Mouse (Mus musculus): ENCODE results near the gene Irf3. TPM values are rescaled to one million over a fixed set of nuclear protein-coding genes. Genes with fewer than 3 reads are reported as not detected.
A peak's percentile ranks its signal among the peaks of the same experiment; 100 is the strongest.

The Irf3 gene
- polyA plus RNA-seq, 1 experiment from 2014 or later: 62.6 TPM

DNA sequence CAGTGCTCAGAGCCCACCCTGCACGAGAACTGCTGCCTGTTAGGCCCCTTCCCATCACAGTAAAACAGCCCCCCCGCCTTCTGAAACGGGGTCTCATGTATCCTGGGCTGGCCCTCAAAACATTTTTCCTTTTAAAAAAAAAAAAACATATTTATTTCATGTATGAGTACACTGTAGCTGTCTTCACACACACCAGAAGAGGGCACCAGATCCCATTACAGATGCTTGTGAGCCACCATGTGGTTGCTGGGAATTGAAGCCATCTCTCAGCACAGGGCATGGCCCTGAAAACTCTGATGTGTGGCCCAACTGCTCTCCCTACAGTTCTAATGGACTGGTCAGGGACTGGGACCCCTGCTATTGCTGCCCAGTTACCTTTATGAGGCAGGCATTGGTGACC, 19.1 kb upstream of the Irf3 start:
- Histone ChIP-seq H3K27me3 (no peaks in the 10 kb centered on the region), H3K4me3 (no peak overlapping the region), H3K9ac (replicated peaks) (no peak overlapping the region), H3K9me3 (no peaks in the 10 kb centered on the region), H3K4me2 (replicated peaks) (no peak overlapping the region), H3K27ac (replicated peaks) (no peak overlapping the region), H3K36me3 (peaks cover 69% of the 10 kb centered on the region), H3K4me1 (peaks cover 16% of the 10 kb centered on the region)
- no peak for ATAC-seq (replicated peaks)
- 93% methylated on average over 3 of the region's 3 CpGs for WGBS

DNA sequence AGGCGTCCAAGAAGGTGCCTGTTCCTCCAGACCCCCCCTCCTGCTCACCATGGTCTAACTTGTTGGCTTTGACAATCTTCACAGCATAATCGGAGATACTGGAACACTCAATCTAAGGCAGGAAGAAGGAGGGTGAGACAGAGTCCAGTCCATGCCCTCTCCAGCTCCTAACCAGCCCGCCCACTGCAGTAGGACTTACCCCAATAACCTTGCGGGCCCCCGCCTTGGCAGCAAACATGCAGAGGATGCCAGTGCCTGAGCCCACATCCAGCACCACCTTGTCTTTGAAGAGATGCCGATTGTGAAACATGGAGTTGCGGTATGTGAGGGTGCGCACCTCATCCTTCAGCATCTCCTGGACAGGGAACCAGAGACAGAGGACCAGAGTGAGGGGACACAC, 15.9 kb upstream of the Irf3 start:
- no peaks in the 10 kb centered on the region for H3K9me3 ChIP-seq
- ATAC-seq (replicated peaks): no peak
- H3K9ac ChIP-seq (replicated peaks): no peak overlapping the region
- no peak overlapping the region for H3K4me2 ChIP-seq (replicated peaks)
- 97% methylated on average over 8 of the region's 8 CpGs for WGBS
- no peak overlapping the region for H3K27ac ChIP-seq (replicated peaks)
- H3K4me3 ChIP-seq: no peak overlapping the region
- H3K4me1 ChIP-seq: peaks cover 20% of the 10 kb centered on the region
- H3K27me3 ChIP-seq: no peaks in the 10 kb centered on the region
- peaks cover 60% of the 10 kb centered on the region for H3K36me3 ChIP-seq

DNA sequence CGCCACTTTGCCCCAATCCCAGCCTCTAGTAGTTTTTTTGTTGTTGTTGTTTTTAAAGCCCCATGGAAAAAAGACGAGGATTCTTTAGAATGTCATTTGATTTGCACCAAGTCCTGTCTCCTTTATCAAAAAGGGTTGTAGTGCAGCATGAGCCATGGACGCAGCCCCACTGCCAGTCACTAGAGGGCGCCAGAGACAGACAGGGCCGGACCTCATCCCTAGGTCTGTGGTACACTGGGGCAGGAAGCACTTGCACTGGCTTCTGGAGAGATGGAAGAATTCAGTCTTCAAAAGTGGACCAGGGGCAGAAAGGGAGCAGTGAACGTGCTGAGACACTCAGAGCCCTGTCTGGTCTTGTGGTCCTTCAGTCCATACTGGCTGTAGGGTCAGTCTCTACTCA, 14.4 kb upstream of the Irf3 start:
- peaks cover 45% of the 10 kb centered on the region for H3K36me3 ChIP-seq
- 26% methylated on average over 6 of the region's 6 CpGs for WGBS
- H3K4me1 ChIP-seq: peaks cover 25% of the 10 kb centered on the region
- no peaks in the 10 kb centered on the region for H3K27me3 ChIP-seq
- no peak for ATAC-seq (replicated peaks)
- H3K27ac ChIP-seq (replicated peaks): 0 out of 2 replicates have a peak overlapping the region, but pooled peaks have one; percentile 11
- no peak overlapping the region; the same call in 1 of the 2 replicates for H3K4me2 ChIP-seq (replicated peaks)
- no peaks in the 10 kb centered on the region for H3K9me3 ChIP-seq
- no peak overlapping the region for H3K9ac ChIP-seq (replicated peaks)
- H3K4me3 ChIP-seq: 0 out of 2 replicates have a peak overlapping the region, but pooled peaks have one; percentile 8

DNA sequence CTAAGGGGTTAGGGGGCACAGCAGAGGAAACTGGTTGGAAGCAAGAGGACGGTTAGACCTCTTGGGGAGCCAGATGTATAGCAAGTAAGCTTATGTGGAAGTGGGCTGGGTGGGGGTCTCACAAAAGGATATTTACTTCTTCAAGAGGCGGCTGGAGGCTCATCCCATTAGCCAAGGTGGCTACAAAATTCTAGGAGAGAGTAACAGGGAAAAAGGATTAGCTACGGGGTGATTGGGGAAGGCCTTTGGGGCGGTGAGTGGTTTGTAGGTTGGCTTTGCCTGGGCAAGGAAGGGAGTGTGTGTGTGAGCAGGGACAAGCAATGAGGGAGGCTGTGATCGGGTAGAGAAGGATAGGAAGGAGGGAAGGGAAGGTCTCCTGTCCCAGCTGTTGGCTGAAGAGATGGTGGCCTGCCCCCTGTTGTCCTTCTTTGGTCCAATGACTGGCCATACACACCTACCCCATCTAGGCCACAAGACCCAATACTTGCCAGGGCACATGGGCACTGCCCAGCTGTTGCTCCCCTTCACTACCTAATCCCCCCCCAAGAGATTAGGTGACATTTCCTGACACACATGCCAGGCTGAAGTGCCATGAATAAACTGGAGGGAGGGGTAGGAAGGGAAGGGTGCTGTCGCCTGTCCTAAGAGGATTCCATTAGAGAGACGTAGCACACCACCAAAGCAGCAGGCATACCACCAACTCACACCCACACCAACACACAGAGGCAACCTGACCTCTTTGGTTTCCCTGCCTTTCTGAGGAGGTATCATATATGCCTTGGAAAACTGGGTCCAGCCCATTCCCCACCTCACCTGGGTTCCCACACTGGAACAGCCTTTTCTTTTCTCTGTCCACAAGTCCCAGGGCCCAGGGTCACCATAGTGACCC, 13.3 kb upstream of the Irf3 start:
- peaks cover 34% of the 10 kb centered on the region for H3K36me3 ChIP-seq
- no peaks in the 10 kb centered on the region for H3K9me3 ChIP-seq
- no peak overlapping the region for H3K9ac ChIP-seq (replicated peaks)
- no peak for ATAC-seq (replicated peaks)
- H3K27ac ChIP-seq (replicated peaks): 0 out of 2 replicates have a peak overlapping the region, but pooled peaks have one; percentile 17
- WGBS: 71% methylated on average over 7 of the region's 7 CpGs
- H3K4me2 ChIP-seq (replicated peaks): peak overlapping the region; percentile 60
- no peaks in the 10 kb centered on the region for H3K27me3 ChIP-seq
- H3K4me1 ChIP-seq: peaks cover 34% of the 10 kb centered on the region
- H3K4me3 ChIP-seq: peak overlapping the region; percentile 65

DNA sequence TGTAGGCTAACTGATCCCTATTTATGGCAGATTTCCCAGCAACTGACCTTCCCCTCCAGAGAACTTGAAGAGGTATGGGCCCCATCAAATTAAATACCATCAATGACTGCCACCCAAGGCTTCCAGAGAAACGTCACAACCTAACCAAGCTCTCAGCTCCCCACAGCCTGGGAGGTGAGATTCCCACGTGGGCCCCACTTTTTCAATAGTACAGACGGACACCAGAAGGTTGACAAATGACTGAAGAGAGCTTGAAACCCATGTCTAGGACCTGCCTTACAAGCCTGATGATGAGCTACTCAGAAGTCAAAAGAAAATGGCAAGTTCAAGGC, 12.6 kb upstream of the Irf3 start:
- ATAC-seq (replicated peaks): no peak
- WGBS: 30% methylated on average over 3 of the region's 3 CpGs
- no peaks in the 10 kb centered on the region for H3K9me3 ChIP-seq
- no peak overlapping the region for H3K9ac ChIP-seq (replicated peaks)
- peaks cover 29% of the 10 kb centered on the region for H3K36me3 ChIP-seq
- peak overlapping the region; percentile 60 for H3K4me2 ChIP-seq (replicated peaks)
- H3K27ac ChIP-seq (replicated peaks): 0 out of 2 replicates have a peak overlapping the region, but pooled peaks have one; percentile 1
- peaks cover 35% of the 10 kb centered on the region for H3K4me1 ChIP-seq
- no peaks in the 10 kb centered on the region for H3K27me3 ChIP-seq
- H3K4me3 ChIP-seq: peak overlapping the region; percentile 65

DNA sequence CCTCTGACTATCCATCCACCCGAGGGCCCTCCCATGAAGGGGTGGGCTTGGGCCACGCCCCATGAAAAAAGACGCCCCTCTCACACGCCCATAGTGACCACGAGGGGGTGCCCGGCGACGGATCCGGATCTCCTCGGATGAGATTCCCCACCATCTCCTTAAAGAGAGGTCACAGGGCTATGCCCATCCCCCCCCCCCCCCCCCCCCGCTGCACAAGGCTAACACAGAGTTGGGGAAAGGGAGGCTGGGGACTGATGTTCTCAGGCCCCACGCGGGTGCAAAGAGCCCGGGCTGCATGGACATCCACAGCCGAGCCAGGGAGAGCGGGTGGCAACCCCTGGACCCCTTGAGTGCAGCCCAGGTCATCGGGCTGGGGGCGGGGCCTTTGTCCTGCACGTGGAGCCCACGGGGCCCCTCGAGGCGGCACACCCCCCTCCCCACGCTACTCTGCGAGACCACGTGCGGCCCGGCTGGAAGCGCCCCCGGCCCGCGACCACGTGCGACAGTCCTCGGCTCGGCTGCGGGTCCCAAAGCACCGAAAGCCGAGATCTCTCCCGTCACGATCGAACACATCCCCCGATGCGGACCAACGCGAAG, 11.8 kb upstream of the Irf3 start:
- Histone ChIP-seq H3K36me3 (peaks cover 21% of the 10 kb centered on the region), H3K9me3 (no peaks in the 10 kb centered on the region), H3K9ac (replicated peaks) (peak overlapping the region; percentile 97), H3K27ac (replicated peaks) (peak overlapping the region; percentile 93), H3K4me2 (replicated peaks) (peak overlapping the region; percentile 60), H3K27me3 (no peaks in the 10 kb centered on the region), H3K4me3 (peak overlapping the region; percentile 65), H3K4me1 (peaks cover 35% of the 10 kb centered on the region)
- 1% methylated on average over 43 of the region's 45 CpGs for WGBS
- ATAC-seq (replicated peaks): peak; percentile 1

DNA sequence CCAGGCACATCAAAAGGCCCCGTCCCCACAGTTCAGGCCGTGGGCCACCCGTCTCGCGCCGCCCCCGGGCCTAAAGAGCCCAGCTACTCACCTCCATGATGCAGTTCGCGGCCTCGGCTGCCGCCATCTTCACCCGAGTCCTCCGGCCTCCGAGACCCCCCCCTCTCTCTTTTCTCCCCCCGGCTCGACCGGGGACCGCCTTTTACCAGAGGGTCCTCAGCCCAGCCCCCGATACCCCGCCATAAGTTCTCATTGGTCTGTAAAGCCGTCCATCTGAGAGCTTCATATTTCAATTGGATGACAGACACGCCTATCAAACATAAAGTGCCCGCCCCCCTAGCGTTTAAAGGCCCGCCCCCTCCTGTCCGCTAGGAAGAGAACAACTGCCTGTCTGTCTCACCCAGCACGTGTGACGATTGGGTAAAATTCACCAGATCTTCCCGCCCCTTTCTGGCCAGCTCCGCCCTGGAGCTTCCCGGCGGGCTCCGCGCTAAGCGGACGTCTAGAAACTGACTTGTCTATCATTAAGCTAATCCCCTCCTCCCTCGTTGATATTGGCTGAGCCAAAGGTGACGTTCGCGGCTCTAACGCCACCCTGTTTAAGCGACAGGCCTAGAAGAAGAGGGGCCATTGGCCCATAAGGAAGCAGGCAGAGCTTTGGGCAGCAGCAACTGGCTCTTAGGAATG, 11.1 kb upstream of the Irf3 start, which contains the start of gene Prmt1:
Gene Prmt1, minus strand, starts transcription at position 377 of the 687 bp plus-strand sequence.
- H3K9ac ChIP-seq (replicated peaks): peak within 1 kb of the TSS; percentile 97
- H3K4me2 ChIP-seq (replicated peaks): peak within 1 kb of the TSS; percentile 69
- peak within 1 kb of the TSS; percentile 95 for H3K27ac ChIP-seq (replicated peaks)
- peaks cover 35% of the 10 kb centered on the region for H3K4me1 ChIP-seq
- WGBS: under 1% methylated on average over 42 of the region's 42 CpGs
- H3K4me3 ChIP-seq: peak within 1 kb of the TSS; percentile 65
- no peaks in the 10 kb centered on the region for H3K27me3 ChIP-seq
- ATAC-seq (replicated peaks): peak; percentile 97
- H3K36me3 ChIP-seq: peaks cover 18% of the 10 kb centered on the region
- no peaks in the 10 kb centered on the region for H3K9me3 ChIP-seq

DNA sequence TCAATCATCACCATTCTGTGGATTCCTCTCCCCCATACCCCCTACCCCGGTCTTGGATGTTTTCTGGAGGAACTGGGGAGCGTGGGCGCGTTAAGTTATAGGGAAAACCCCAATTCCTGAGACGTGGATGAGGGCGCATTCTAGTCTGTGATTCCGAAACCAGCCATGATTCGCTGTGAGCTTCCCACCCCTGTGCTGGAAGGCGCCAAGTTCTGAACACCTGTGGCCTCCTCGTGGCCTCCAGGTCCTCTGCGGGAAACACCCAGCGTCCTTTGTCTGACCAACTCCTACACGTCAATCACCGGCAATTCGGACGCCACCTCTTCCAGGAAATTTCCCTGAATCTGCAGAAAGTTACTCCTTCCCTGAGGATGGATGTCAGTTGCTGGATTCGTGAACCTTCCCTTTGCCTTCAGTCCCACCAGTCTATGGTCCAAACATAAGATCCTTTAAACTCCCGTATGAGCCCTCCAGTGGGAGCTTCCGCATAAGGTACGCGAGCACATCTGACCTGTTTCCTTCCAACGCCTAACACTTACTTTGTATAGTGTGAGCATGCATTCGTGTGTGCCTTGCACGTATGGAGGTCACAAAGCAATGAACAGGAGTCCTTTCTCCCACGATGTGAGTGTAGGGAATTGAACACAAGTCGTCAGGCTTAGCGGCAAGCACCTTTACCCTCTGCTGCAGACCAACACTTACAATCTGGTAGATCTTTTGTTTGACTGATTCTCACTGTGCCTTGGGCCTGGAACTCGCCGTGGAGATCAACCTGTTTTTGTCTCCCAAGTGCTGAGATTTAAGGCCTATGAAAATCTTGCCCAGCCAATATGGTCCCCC, 10.3 kb upstream of the Irf3 start:
- peaks cover 10% of the 10 kb centered on the region for H3K36me3 ChIP-seq
- peak overlapping the region; percentile 67 for H3K9ac ChIP-seq (replicated peaks)
- ATAC-seq (replicated peaks): peak; percentile 21
- peak overlapping the region; percentile 65 for H3K4me3 ChIP-seq
- peaks cover 35% of the 10 kb centered on the region for H3K4me1 ChIP-seq
- WGBS: under 1% methylated on average over 29 of the region's 29 CpGs
- H3K4me2 ChIP-seq (replicated peaks): peak overlapping the region; percentile 69
- H3K27me3 ChIP-seq: no peaks in the 10 kb centered on the region
- H3K27ac ChIP-seq (replicated peaks): peak overlapping the region; percentile 95
- no peaks in the 10 kb centered on the region for H3K9me3 ChIP-seq

DNA sequence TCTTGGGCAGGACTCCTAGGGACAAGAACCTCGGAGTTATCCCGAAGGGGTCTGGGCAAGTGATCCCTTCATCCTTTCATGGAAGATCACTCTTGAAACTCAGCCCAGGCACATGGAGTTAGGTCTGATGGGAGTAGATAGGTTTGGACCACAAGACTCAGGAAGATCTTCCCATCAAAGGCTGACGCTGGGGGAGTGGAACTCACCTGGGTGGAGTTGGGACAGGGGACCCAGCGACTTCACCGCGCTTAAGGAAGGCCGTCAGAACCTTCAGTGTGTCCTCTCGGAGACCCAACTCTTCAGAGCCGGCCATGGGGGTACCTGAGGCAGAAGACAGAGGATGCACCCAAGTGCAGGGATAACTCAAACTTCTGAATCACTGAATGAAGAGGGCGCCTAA, 776 bp upstream of the Irf3 start:
- H3K36me3 ChIP-seq: peaks cover 15% of the 10 kb centered on the region

DNA sequence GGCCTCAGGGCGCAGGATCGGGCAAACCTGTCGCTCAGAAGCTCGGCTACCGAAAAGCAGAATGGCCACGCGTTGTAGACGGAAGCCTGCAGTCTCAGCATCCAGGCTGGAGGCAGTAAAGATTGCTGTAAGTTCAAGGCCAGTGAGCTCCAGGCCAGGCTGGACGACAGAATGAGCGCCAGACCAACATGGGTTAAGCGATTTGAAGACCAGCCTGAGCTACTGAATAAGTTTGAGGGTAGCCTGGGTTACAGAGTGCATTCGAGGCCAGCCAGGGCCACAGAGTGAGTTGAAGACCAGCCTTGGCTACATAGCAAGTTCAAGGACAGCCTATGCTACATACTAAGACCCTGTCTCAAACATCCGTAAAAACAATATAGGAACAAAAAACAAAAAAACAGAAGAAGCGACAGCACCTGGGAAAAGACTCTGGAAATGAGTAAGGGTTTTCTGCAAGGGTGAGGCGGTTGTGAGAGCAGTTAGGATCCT, 536 bp downstream of the Irf3 start:
- no peaks in the 10 kb centered on the region for H3K9me3 ChIP-seq
- H3K36me3 ChIP-seq: peaks cover 29% of the 10 kb centered on the region
- peak overlapping the region; percentile 66 for H3K9ac ChIP-seq (replicated peaks)
- 4% methylated on average over 15 of the region's 15 CpGs for WGBS
- peak overlapping the region; percentile 63 for H3K4me3 ChIP-seq
- H3K27me3 ChIP-seq: no peaks in the 10 kb centered on the region
- ATAC-seq (replicated peaks): no peak; the same call in 1 of the 2 replicates
- H3K27ac ChIP-seq (replicated peaks): peak overlapping the region; percentile 82
- H3K4me2 ChIP-seq (replicated peaks): peak overlapping the region; percentile 76
- H3K4me1 ChIP-seq: peaks cover 26% of the 10 kb centered on the region

More for the DNA sequence above, 776 bp upstream of the Irf3 start:
- peak overlapping the region; percentile 63 for H3K4me3 ChIP-seq
- H3K4me2 ChIP-seq (replicated peaks): peak overlapping the region; percentile 76
- H3K27ac ChIP-seq (replicated peaks): 0 out of 2 replicates have a peak overlapping the region, but pooled peaks have one; percentile 4
- ATAC-seq (replicated peaks): no peak
- H3K9me3 ChIP-seq: no peaks in the 10 kb centered on the region
- H3K9ac ChIP-seq (replicated peaks): peak overlapping the region; percentile 41
- 11% methylated on average over 10 of the region's 10 CpGs for WGBS
- no peaks in the 10 kb centered on the region for H3K27me3 ChIP-seq
- H3K4me1 ChIP-seq: peaks cover 26% of the 10 kb centered on the region

DNA sequence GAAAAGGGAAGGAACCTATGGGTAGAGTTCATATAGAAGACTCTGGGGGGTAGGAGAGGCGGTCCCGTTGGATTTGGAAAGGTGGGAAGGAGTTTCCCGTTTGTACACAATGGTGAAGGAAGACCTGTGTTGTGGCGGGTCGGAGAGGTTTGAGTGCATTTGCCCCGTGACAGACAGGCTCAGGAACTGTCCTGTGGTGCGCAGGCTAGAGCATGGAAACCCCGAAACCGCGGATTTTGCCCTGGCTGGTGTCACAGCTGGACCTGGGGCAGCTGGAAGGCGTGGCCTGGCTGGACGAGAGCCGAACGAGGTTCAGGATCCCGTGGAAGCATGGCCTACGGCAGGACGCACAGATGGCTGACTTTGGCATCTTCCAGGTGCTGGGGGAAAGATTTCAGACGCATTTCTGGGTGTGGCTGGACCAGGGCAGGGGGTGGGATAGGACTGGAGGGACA, 1.1 kb downstream of the Irf3 start, which contains the start of gene Bcl2l12:
Gene Bcl2l12, minus strand, starts transcription at position 212 of the 455 bp plus-strand sequence.
- Histone ChIP-seq H3K9me3 (no peaks in the 10 kb centered on the region), H3K36me3 (peaks cover 34% of the 10 kb centered on the region), H3K27me3 (no peaks in the 10 kb centered on the region), H3K9ac (replicated peaks) (peak within 1 kb of the TSS; percentile 66), H3K4me1 (peaks cover 26% of the 10 kb centered on the region), H3K4me2 (replicated peaks) (peak within 1 kb of the TSS; percentile 76), H3K4me3 (peak within 1 kb of the TSS; percentile 63), H3K27ac (replicated peaks) (peak within 1 kb of the TSS; percentile 82)
- no peak for ATAC-seq (replicated peaks)
- WGBS: 3% methylated on average over 18 of the region's 18 CpGs

Measured in forebrain, embryonic 15.5 days (tissue).